Mouse (Mus musculus) natural killer cell, adult 2 months (primary cell): ENCODE results near the gene Orc3.

ENCODE experiments used
- DNase-seq, 2 experiments: peaks; one replicate each; pipeline ENCODE4 v3.0.0; 2022; ENCODE audit warnings: low spot score in 2 of 2

Gene Orc3

GRCm38 (mm10) chr4:34614630-34615094 is at the start of gene Orc3, which contains the start of gene Rars2:
Orc3 (minus strand) TSS chr4:34614944.
Rars2 (plus strand) TSS chr4:34614957.
- DNase-seq = peak; percentile 87 to 90

GRCm38 (mm10) chr4:34661927-34662326 is 47.2 kb upstream of the Orc3 start:
- DNase-seq = no peak

GRCm38 (mm10) chr4:34661514-34661913 is 46.8 kb upstream of the Orc3 start:
- DNase-seq = no peak

- no peak for DNase-seq
These were observed 44.3 kb upstream of the Orc3 start for GRCm38 (mm10) chr4:34659012-34659411.

- DNase-seq = no peak
These were observed 41.4 kb upstream of the Orc3 start for GRCm38 (mm10) chr4:34656101-34656500.

- DNase-seq = no peak
These were observed 38.4 kb upstream of the Orc3 start for GRCm38 (mm10) chr4:34653179-34653578.

GRCm38 (mm10) chr4:34644779-34645178 is 30.0 kb upstream of the Orc3 start:
- DNase-seq = no peak

- DNase-seq = no peak
These were observed 26.0 kb upstream of the Orc3 start for GRCm38 (mm10) chr4:34640731-34641130.

GRCm38 (mm10) chr4:34639745-34640364 is 25.1 kb upstream of the Orc3 start:
- DNase-seq = no peak

- no peak for DNase-seq
These were observed 23.1 kb upstream of the Orc3 start for GRCm38 (mm10) chr4:34637851-34638250.

- no peak for DNase-seq
These were observed 22.6 kb upstream of the Orc3 start for GRCm38 (mm10) chr4:34637386-34637785.

GRCm38 (mm10) chr4:34636036-34636435 is 21.3 kb upstream of the Orc3 start:
- DNase-seq = no peak

- no peak for DNase-seq
These were observed 19.4 kb upstream of the Orc3 start for GRCm38 (mm10) chr4:34634129-34634528.

- DNase-seq = no peak
These were observed 15.2 kb upstream of the Orc3 start for GRCm38 (mm10) chr4:34629956-34630355.

- no peak for DNase-seq
These were observed 11.7 kb upstream of the Orc3 start for GRCm38 (mm10) chr4:34626401-34626800.

GRCm38 (mm10) chr4:34625556-34625955 is 10.8 kb upstream of the Orc3 start:
- no peak for DNase-seq

- no peak for DNase-seq
These were observed 1.4 kb upstream of the Orc3 start for GRCm38 (mm10) chr4:34616146-34616545.

GRCm38 (mm10) chr4:34615303-34615702 is 559 bp upstream of the Orc3 start:
- peak; percentile 1 to 5 for DNase-seq

GRCm38 (mm10) chr4:34613571-34614145 is 1.1 kb downstream of the Orc3 start:
- DNase-seq = no peak

GRCm38 (mm10) chr4:34606658-34607057 is 8.1 kb downstream of the Orc3 start:
- no peak for DNase-seq

- DNase-seq = no peak
These were observed 11.6 kb downstream of the Orc3 start for GRCm38 (mm10) chr4:34603123-34603522.

GRCm38 (mm10) chr4:34584871-34585607 is 29.7 kb downstream of the Orc3 start:
- DNase-seq = no peak

GRCm38 (mm10) chr4:34583427-34583826 is 31.3 kb downstream of the Orc3 start:
- DNase-seq = no peak
